Mouse (Mus musculus): ENCODE data around the gene Baz2a.

DNA sequence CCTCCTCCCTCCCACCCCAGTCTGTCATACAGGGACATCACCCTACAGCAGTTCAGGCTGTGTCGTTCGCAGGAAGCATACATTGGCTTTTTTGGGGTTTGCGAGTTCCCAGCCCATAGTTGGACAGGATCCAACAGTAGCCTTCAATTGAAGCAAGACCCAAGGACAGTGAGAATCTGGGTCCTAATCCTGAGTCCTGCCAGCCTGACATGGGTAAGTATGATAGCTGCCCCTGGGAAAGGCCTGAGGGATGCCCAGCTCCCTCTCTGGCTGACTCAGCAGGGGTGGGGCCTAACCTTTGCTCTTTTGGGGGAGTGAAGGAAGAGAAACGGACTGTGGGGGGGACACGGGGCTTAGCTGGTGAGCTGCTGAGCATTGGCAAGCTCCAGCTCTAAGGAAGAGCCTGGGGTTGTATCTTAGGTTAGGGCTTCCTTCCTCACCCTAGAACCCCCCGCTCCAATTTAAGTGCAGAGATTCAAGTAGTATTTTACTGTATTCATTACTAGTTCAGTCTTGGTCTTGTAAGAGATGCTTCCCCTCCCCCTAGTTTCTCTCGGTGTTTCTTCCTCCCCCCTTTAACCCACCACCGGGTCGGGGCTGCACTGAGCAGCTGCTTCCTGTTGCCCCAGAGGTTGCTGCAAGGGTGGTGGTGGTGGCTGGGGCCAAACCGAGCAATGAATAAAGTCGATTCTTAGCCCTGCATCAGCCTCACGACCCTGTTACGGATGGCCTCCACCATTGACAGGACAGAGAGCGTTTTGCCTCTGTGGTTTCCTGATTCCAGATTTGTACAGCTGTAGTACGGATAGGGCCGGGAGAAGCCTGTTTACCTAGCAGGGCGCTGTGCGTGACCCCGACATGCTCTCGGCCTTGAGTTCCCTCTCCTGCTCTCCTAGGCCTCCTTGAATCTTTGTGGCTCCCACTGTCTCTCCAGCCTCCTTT, at the start of gene Baz2a:
- no peak for TF ChIP-seq CTCF (conservative IDR thresholded peaks at IDR 0.05; ENCODE audit: low read length)
- no peak for TF ChIP-seq NANOG (IDR thresholded peaks at IDR 0.05; ENCODE audit: borderline replicate concordance, low read length)
- no peak for TF ChIP-seq POU5F1 (IDR thresholded peaks at IDR 0.05; ENCODE audit: borderline replicate concordance, low read length)
